Mouse (Mus musculus): ENCODE measurements around the gene Slc30a6. TPM values are rescaled to one million over a fixed set of nuclear protein-coding genes. Genes with fewer than 3 reads are reported as not detected.
A peak's percentile ranks its signal among the peaks of the same experiment; 100 is the strongest.

Gene Slc30a6
- polyA plus RNA-seq, 1 experiment: 23.6 TPM

GRCm38 (mm10) chr17:74402486-74403222 is 7.2 kb downstream of the Slc30a6 start:
- TF ChIP-seq CTCF (IDR thresholded peaks at IDR 0.05; ENCODE audit: extremely low read depth, insufficient read depth, low read length) (no peak), POLR2A (IDR thresholded peaks at IDR 0.05; ENCODE audit: extremely low read depth, insufficient read depth, low read length) (no peak)
- Histone ChIP-seq H3K4me3 (ENCODE audit: insufficient read depth, low read length) (no peak overlapping the region), H3K4me1 (ENCODE audit: control insufficient read depth, insufficient read depth, low read length) (no peaks in the 10 kb centered on the region)

GRCm38 (mm10) chr17:74406487-74406886 is 11.1 kb downstream of the Slc30a6 start:
- Histone ChIP-seq H3K4me3 (ENCODE audit: insufficient read depth, low read length) (no peak overlapping the region), H3K27ac (ENCODE audit: insufficient read depth, low read length) (no peak overlapping the region), H3K4me1 (ENCODE audit: control insufficient read depth, insufficient read depth, low read length) (no peaks in the 10 kb centered on the region)
- TF ChIP-seq CTCF (IDR thresholded peaks at IDR 0.05; ENCODE audit: extremely low read depth, insufficient read depth, low read length) (no peak), POLR2A (IDR thresholded peaks at IDR 0.05; ENCODE audit: extremely low read depth, insufficient read depth, low read length) (no peak)

More at GRCm38 (mm10) chr17:74402486-74403222, 7.2 kb downstream of the Slc30a6 start:
- no peak overlapping the region for H3K27ac ChIP-seq (ENCODE audit: insufficient read depth, low read length)

- Histone ChIP-seq H3K4me3 (ENCODE audit: insufficient read depth, low read length) (no peak overlapping the region), H3K27ac (ENCODE audit: insufficient read depth, low read length) (no peak overlapping the region), H3K4me1 (ENCODE audit: control insufficient read depth, insufficient read depth, low read length) (no peaks in the 10 kb centered on the region)
- TF ChIP-seq POLR2A (IDR thresholded peaks at IDR 0.05; ENCODE audit: extremely low read depth, insufficient read depth, low read length): no peak
- 0 out of 2 replicates have a peak, but pooled peaks have one; percentile 5 for TF ChIP-seq CTCF (IDR thresholded peaks at IDR 0.05; ENCODE audit: extremely low read depth, insufficient read depth, low read length)
Measured at GRCm38 (mm10) chr17:74409722-74410121, 14.3 kb downstream of the Slc30a6 start.

- Histone ChIP-seq H3K4me3 (ENCODE audit: insufficient read depth, low read length) (no peak overlapping the region), H3K27ac (ENCODE audit: insufficient read depth, low read length) (no peak overlapping the region), H3K4me1 (ENCODE audit: control insufficient read depth, insufficient read depth, low read length) (no peaks in the 10 kb centered on the region)
- no peak for TF ChIP-seq POLR2A (IDR thresholded peaks at IDR 0.05; ENCODE audit: extremely low read depth, insufficient read depth, low read length)
- TF ChIP-seq CTCF (IDR thresholded peaks at IDR 0.05; ENCODE audit: extremely low read depth, insufficient read depth, low read length): no peak
Measured at GRCm38 (mm10) chr17:74413324-74413723, 17.9 kb downstream of the Slc30a6 start.

- no peaks in the 10 kb centered on the region for H3K4me1 ChIP-seq (ENCODE audit: control insufficient read depth, insufficient read depth, low read length)
- TF ChIP-seq CTCF (IDR thresholded peaks at IDR 0.05; ENCODE audit: extremely low read depth, insufficient read depth, low read length) (no peak), POLR2A (IDR thresholded peaks at IDR 0.05; ENCODE audit: extremely low read depth, insufficient read depth, low read length) (no peak)
- no peak overlapping the region for H3K4me3 ChIP-seq (ENCODE audit: insufficient read depth, low read length)
- H3K27ac ChIP-seq (ENCODE audit: insufficient read depth, low read length): no peak overlapping the region
Measured at GRCm38 (mm10) chr17:74414671-74415070, 19.3 kb downstream of the Slc30a6 start.

GRCm38 (mm10) chr17:74416841-74417360 is 21.5 kb downstream of the Slc30a6 start:
- H3K27ac ChIP-seq (ENCODE audit: insufficient read depth, low read length): no peak overlapping the region
- no peak overlapping the region for H3K4me3 ChIP-seq (ENCODE audit: insufficient read depth, low read length)
- TF ChIP-seq POLR2A (IDR thresholded peaks at IDR 0.05; ENCODE audit: extremely low read depth, insufficient read depth, low read length): no peak
- TF ChIP-seq CTCF (IDR thresholded peaks at IDR 0.05; ENCODE audit: extremely low read depth, insufficient read depth, low read length): no peak
- H3K4me1 ChIP-seq (ENCODE audit: control insufficient read depth, insufficient read depth, low read length): no peaks in the 10 kb centered on the region

GRCm38 (mm10) chr17:74418171-74418570 is 22.8 kb downstream of the Slc30a6 start:
- TF ChIP-seq CTCF (IDR thresholded peaks at IDR 0.05; ENCODE audit: extremely low read depth, insufficient read depth, low read length) (no peak), POLR2A (IDR thresholded peaks at IDR 0.05; ENCODE audit: extremely low read depth, insufficient read depth, low read length) (no peak)
- Histone ChIP-seq H3K4me3 (ENCODE audit: insufficient read depth, low read length) (no peak overlapping the region), H3K4me1 (ENCODE audit: control insufficient read depth, insufficient read depth, low read length) (no peaks in the 10 kb centered on the region), H3K27ac (ENCODE audit: insufficient read depth, low read length) (no peak overlapping the region)

GRCm38 (mm10) chr17:74420656-74421055 is 25.2 kb downstream of the Slc30a6 start:
- no peaks in the 10 kb centered on the region for H3K4me1 ChIP-seq (ENCODE audit: control insufficient read depth, insufficient read depth, low read length)
- H3K4me3 ChIP-seq (ENCODE audit: insufficient read depth, low read length): no peak overlapping the region
- H3K27ac ChIP-seq (ENCODE audit: insufficient read depth, low read length): no peak overlapping the region
- TF ChIP-seq POLR2A (IDR thresholded peaks at IDR 0.05; ENCODE audit: extremely low read depth, insufficient read depth, low read length) (no peak), CTCF (IDR thresholded peaks at IDR 0.05; ENCODE audit: extremely low read depth, insufficient read depth, low read length) (no peak)

- TF ChIP-seq CTCF (IDR thresholded peaks at IDR 0.05; ENCODE audit: extremely low read depth, insufficient read depth, low read length) (no peak), POLR2A (IDR thresholded peaks at IDR 0.05; ENCODE audit: extremely low read depth, insufficient read depth, low read length) (no peak)
- Histone ChIP-seq H3K4me3 (ENCODE audit: insufficient read depth, low read length) (no peak overlapping the region), H3K4me1 (ENCODE audit: control insufficient read depth, insufficient read depth, low read length) (no peaks in the 10 kb centered on the region), H3K27ac (ENCODE audit: insufficient read depth, low read length) (no peak overlapping the region)
Measured at GRCm38 (mm10) chr17:74424401-74425005, 29.1 kb downstream of the Slc30a6 start.

GRCm38 (mm10) chr17:74430074-74430473 is 34.7 kb downstream of the Slc30a6 start:
- Histone ChIP-seq H3K27ac (ENCODE audit: insufficient read depth, low read length) (no peak overlapping the region), H3K4me3 (ENCODE audit: insufficient read depth, low read length) (no peak overlapping the region), H3K4me1 (ENCODE audit: control insufficient read depth, insufficient read depth, low read length) (no peaks in the 10 kb centered on the region)
- TF ChIP-seq POLR2A (IDR thresholded peaks at IDR 0.05; ENCODE audit: extremely low read depth, insufficient read depth, low read length) (no peak), CTCF (IDR thresholded peaks at IDR 0.05; ENCODE audit: extremely low read depth, insufficient read depth, low read length) (no peak)
